In genomic region chr17:78873886-78874285, GRCm38 (mm10) we compare ENCODE assay signal across 21 mouse cellular contexts. TPM values are rescaled to one million over a fixed set of nuclear protein-coding genes. Genes with fewer than 3 reads are reported as not detected.
DNase-seq lines count a peak whose midpoint lies in the region; ATAC-seq and TF ChIP-seq lines count a peak whose summit lies in the region.
"Had no signal": no experiment of that assay in that cellular context is flagged by ENCODE, and none has a peak within 500 bp of the region (broad histone marks: within the 10 kb centered on the region; RNA-seq: fewer than 3 reads in every experiment).

No protein-coding gene starts in this region.

- 88% methylated on average over 6 of the region's 6 CpGs for WGBS in hindbrain, embryonic 10.5 days
- 95% methylated on average over 6 of the region's 6 CpGs for WGBS in kidney, adult 2 months

- peak; percentile 29 for DNase-seq in induced T-regulatory cell, adult 2 months (ENCODE audit: low read depth)
- DNase-seq in hindbrain, embryonic 10.5 days (ENCODE audit: low spot score): no peak
- no peak for DNase-seq in lung, postnatal 10 days
- DNase-seq in kidney, adult 2 months: no peak
- DNase-seq: adrenal gland, adult 8-10 months; adrenal gland, postnatal 14 days; adrenal gland, postnatal 36 days; cerebellum, adult 11-12 months; cerebellum, adult 2 months; cerebellum, adult 9-10 months; cerebellum, postnatal 10 days; cerebellum, postnatal 25 days; embryo, embryonic 11 days had no signal

- TF ChIP-seq CTCF in kidney, adult 2 months (conservative IDR thresholded peaks at IDR 0.05; ENCODE audit: insufficient read depth, insufficient read length, low read depth, low read length): no peak

- H3K4me3 ChIP-seq in hindbrain, embryonic 10.5 days: no peak overlapping the region
- H3K4me3 ChIP-seq in kidney, adult 2 months (ENCODE audit: insufficient read depth, low read depth, low read length): no peak overlapping the region
- H3K4me3 ChIP-seq: embryonic facial prominence, embryonic 13.5 days; embryonic facial prominence, embryonic 15.5 days; erythroblast, embryonic 14.5 days; forebrain, embryonic 10.5 days; forebrain, embryonic 12.5 days had no signal

- peaks cover 14% of the 10 kb centered on the region; the same call in 1 of the 2 replicates for H3K36me3 ChIP-seq in hindbrain, embryonic 10.5 days
- peaks cover 1% of the 10 kb centered on the region; the same call in 1 of the 2 replicates for H3K36me3 ChIP-seq in kidney, adult 2 months (ENCODE audit: control insufficient read depth, insufficient read depth, low read length)

- H3K9me3 ChIP-seq in hindbrain, embryonic 10.5 days: no peaks in the 10 kb centered on the region
- H3K9me3 ChIP-seq: embryonic facial prominence, embryonic 13.5 days; embryonic facial prominence, embryonic 15.5 days; forebrain, embryonic 10.5 days; forebrain, embryonic 12.5 days had no signal

- H3K27ac ChIP-seq in hindbrain, embryonic 10.5 days: no peak overlapping the region
- no peak overlapping the region for H3K27ac ChIP-seq in kidney, adult 2 months (ENCODE audit: insufficient read depth, low read depth, low read length)
- H3K27ac ChIP-seq: embryonic facial prominence, embryonic 13.5 days; embryonic facial prominence, embryonic 15.5 days; forebrain, embryonic 10.5 days; forebrain, embryonic 12.5 days had no signal

- no peaks in the 10 kb centered on the region for H3K27me3 ChIP-seq in hindbrain, embryonic 10.5 days (ENCODE audit: insufficient read depth, poor library complexity, severe bottlenecking)
- no peaks in the 10 kb centered on the region for H3K27me3 ChIP-seq in kidney, adult 2 months (replicated peaks; ENCODE audit: control insufficient read depth, insufficient read depth, low read length)
- H3K27me3 ChIP-seq: embryonic facial prominence, embryonic 13.5 days; embryonic facial prominence, embryonic 15.5 days; forebrain, embryonic 12.5 days had no signal

- ATAC-seq in CD4-positive, CD25-positive, alpha-beta regulatory T cell, adult 4 months: peak; percentile 57
- ATAC-seq: forebrain, embryonic 14.5 days; forebrain, embryonic 16.5 days had no signal

- no peak for TF ChIP-seq POLR2A in kidney, adult 2 months (IDR thresholded peaks at IDR 0.05; ENCODE audit: low read depth, low read length)

- H3K4me1 ChIP-seq in hindbrain, embryonic 10.5 days (replicated peaks): no peaks in the 10 kb centered on the region
- H3K4me1 ChIP-seq in kidney, adult 2 months (ENCODE audit: control insufficient read depth, insufficient read depth, low read length): no peaks in the 10 kb centered on the region
- H3K4me1 ChIP-seq: embryonic facial prominence, embryonic 13.5 days; embryonic facial prominence, embryonic 15.5 days; forebrain, embryonic 10.5 days; forebrain, embryonic 12.5 days had no signal

RNA-seq across cellular contexts. Expression of gene Eif2ak2, which starts 8.5 kb away (rescaled TPM):
- polyA plus RNA-seq in CD4-positive, CD25-positive, alpha-beta regulatory T cell, adult 4 months (2017; shearing (Covaris generic)): 10 to 100 TPM; 28.9 to 51.1 TPM
- 4.9 and 5.2 TPM in 2 replicates for polyA plus RNA-seq in hindbrain, embryonic 10.5 days (2016; fragmentation: Nextera tagmentation; extraction: Ambion mirVana)
- 5.6 and 5.9 TPM in 2 replicates for polyA plus RNA-seq in kidney, adult 2 months (2012; rRNA removed)

RNA-seq across cellular contexts. Expression of gene Sult6b1, which starts 32.9 kb away (rescaled TPM):
- under 1 TPM; 0.32 to 0.49 TPM for polyA plus RNA-seq in CD4-positive, CD25-positive, alpha-beta regulatory T cell, adult 4 months (2017; shearing (Covaris generic))
- polyA plus RNA-seq in hindbrain, embryonic 10.5 days (2016; fragmentation: Nextera tagmentation; extraction: Ambion mirVana): 0.17 TPM in 1 of 2 replicates, not detected in the other
- polyA plus RNA-seq in kidney, adult 2 months (2012; rRNA removed): not detected in 2 replicates
- polyA plus RNA-seq: erythroblast, embryonic 14.5 days; forebrain, embryonic 10.5 days; forebrain, embryonic 12.5 days; forebrain, embryonic 16.5 days had no signal

RNA-seq across cellular contexts. Expression of gene Gpatch11, which starts 38.5 kb away (rescaled TPM):
- polyA plus RNA-seq in CD4-positive, CD25-positive, alpha-beta regulatory T cell, adult 4 months (2017; shearing (Covaris generic)): 100 to 1,000 TPM in 1 of 2 experiments, 10 to 100 TPM in 1; 92.7 to 113 TPM
- polyA plus RNA-seq in hindbrain, embryonic 10.5 days (2016; fragmentation: Nextera tagmentation; extraction: Ambion mirVana): 34.3 and 36.2 TPM in 2 replicates
- 8.5 TPM in 2 replicates for polyA plus RNA-seq in kidney, adult 2 months (2012; rRNA removed)

RNA-seq across cellular contexts. Expression of gene Heatr5b, which starts 38.7 kb away (rescaled TPM):
- polyA plus RNA-seq in CD4-positive, CD25-positive, alpha-beta regulatory T cell, adult 4 months (2017; shearing (Covaris generic)): 10 to 100 TPM; 11.1 to 21.3 TPM
- 14.9 and 16.0 TPM in 2 replicates for polyA plus RNA-seq in hindbrain, embryonic 10.5 days (2016; fragmentation: Nextera tagmentation; extraction: Ambion mirVana)
- polyA plus RNA-seq in kidney, adult 2 months (2012; rRNA removed): 22.2 and 22.6 TPM in 2 replicates

RNA-seq across cellular contexts. Expression of gene Cebpzos, which starts 42.4 kb away (rescaled TPM):
- 10 to 100 TPM; 70.3 to 70.8 TPM for polyA plus RNA-seq in CD4-positive, CD25-positive, alpha-beta regulatory T cell, adult 4 months (2017; shearing (Covaris generic))
- 111 and 118 TPM in 2 replicates for polyA plus RNA-seq in hindbrain, embryonic 10.5 days (2016; fragmentation: Nextera tagmentation; extraction: Ambion mirVana)
- 17.9 and 26.7 TPM in 2 replicates for polyA plus RNA-seq in kidney, adult 2 months (2012; rRNA removed)
- polyA plus RNA-seq: erythroblast, embryonic 14.5 days had no signal
